Mouse (Mus musculus): ENCODE data around the gene Relt. TPM values are rescaled to one million over a fixed set of nuclear protein-coding genes. Genes with fewer than 3 reads are reported as not detected.
"Not testable (repeated sequence)": the region's sequence is repeated elsewhere in the genome, so short reads cannot be mapped to it uniquely, and the experiment has no call there.

Relt gene
- polyA plus RNA-seq, 1 experiment = 79.2 TPM

DNA sequence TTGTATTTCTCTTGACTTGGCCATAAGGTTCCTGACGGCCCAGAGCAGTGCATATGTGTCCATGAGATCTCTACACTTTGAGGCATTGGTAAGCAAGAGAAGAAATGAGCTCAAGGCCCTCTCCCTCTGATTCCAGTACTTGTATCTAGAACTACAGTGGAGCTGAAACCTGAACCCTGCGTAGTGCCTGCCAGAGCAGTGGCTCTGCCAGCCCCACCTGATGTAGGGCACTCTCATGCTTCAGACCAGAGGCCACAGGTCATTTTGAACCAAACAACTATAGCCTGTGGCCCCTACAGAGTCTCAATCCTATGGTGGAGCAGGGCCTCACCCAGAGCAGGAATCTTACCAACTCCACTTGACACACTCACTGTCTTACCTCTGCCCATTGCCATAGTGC is 13.7 kb downstream of the Relt start:
- H3K27ac ChIP-seq (ENCODE audit: insufficient read depth, low read length) = no peak overlapping the region
- WGBS = 96% methylated on average over 2 of the region's 2 CpGs
- H3K27me3 ChIP-seq (ENCODE audit: control insufficient read depth, insufficient read depth, low read length) = no peaks in the 10 kb centered on the region
- TF ChIP-seq POLR2A (IDR thresholded peaks at IDR 0.05; ENCODE audit: low read depth, low read length) = no peak
- no peak for TF ChIP-seq CTCF (IDR thresholded peaks at IDR 0.05; ENCODE audit: extremely low read depth, insufficient read depth, insufficient read length, insufficient replicate concordance)
- peaks cover 49% of the 10 kb centered on the region; the same call in 1 of the 2 replicates for H3K4me1 ChIP-seq (ENCODE audit: control insufficient read depth, insufficient read depth, insufficient read length)
- peaks cover 22% of the 10 kb centered on the region for H3K36me3 ChIP-seq (ENCODE audit: control insufficient read depth, insufficient read depth, low read length)
- no peak for DNase-seq (ENCODE audit: low read depth in 1 of 2, low spot score in 2 of 2)
- no peak overlapping the region for H3K4me3 ChIP-seq (ENCODE audit: extremely low read depth, insufficient read depth, insufficient read length)

DNA sequence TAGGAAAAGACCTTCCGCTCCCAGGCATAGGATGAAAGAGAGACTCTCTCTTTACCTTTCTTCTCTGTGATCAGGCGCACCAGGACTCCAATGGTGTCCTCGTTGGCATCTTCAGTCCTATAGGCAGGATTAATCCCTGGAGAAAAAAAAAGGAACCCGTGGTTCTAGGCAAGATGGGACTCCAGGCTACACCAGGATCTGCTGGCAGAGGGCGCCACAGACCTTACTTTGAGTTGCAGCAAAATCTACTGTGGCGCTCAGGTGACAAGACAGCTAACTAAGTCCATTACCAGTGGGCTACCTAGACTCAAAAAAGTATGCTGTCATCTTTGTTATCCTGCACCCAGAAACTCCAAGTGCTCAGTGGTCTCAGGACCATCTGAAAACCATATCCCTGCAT is 14.5 kb downstream of the Relt start:
- H3K4me1 ChIP-seq (ENCODE audit: control insufficient read depth, insufficient read depth, insufficient read length) = peaks cover 41% of the 10 kb centered on the region; the same call in 1 of the 2 replicates
- H3K36me3 ChIP-seq (ENCODE audit: control insufficient read depth, insufficient read depth, low read length) = peaks cover 22% of the 10 kb centered on the region
- no peak overlapping the region for H3K4me3 ChIP-seq (ENCODE audit: extremely low read depth, insufficient read depth, insufficient read length)
- TF ChIP-seq CTCF (IDR thresholded peaks at IDR 0.05; ENCODE audit: extremely low read depth, insufficient read depth, insufficient read length, insufficient replicate concordance) (peak; percentile 87; the same call in 1 of the 2 replicates), POLR2A (IDR thresholded peaks at IDR 0.05; ENCODE audit: low read depth, low read length) (no peak)
- H3K27me3 ChIP-seq (ENCODE audit: control insufficient read depth, insufficient read depth, low read length) = no peaks in the 10 kb centered on the region
- no peak overlapping the region for H3K27ac ChIP-seq (ENCODE audit: insufficient read depth, low read length)
- DNase-seq (ENCODE audit: low read depth in 1 of 2, low spot score in 2 of 2) = peak in 1 of 2 experiments; percentile 71
- WGBS = 50% methylated on average over 6 of the region's 6 CpGs

DNA sequence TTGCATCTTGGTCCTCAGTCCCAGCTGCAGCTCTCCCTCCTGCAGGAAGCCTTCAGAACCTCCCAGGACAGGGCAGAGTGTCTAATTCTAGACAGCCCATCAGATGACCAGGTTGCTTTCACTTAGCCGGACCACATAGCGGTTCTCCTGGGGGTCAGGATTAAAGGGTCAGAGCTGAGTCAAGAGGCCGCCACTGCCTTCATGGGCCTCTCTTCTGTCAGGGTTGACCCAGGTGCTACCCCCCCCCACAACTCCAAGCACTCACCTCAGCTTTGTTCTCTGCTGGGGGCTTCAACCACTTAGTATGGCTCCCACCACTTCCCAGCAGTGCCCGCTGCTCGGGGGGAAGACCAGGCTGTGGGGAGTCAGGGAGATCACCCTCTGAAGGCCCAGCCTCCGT is 16.1 kb downstream of the Relt start:
- no peak for DNase-seq (ENCODE audit: low read depth in 1 of 2, low spot score in 2 of 2)
- WGBS = 93% methylated on average over 6 of the region's 6 CpGs
- no peak for TF ChIP-seq CTCF (IDR thresholded peaks at IDR 0.05; ENCODE audit: extremely low read depth, insufficient read depth, insufficient read length, insufficient replicate concordance)
- TF ChIP-seq POLR2A (IDR thresholded peaks at IDR 0.05; ENCODE audit: low read depth, low read length) = no peak
- no peaks in the 10 kb centered on the region for H3K27me3 ChIP-seq (ENCODE audit: control insufficient read depth, insufficient read depth, low read length)
- peaks cover 22% of the 10 kb centered on the region for H3K36me3 ChIP-seq (ENCODE audit: control insufficient read depth, insufficient read depth, low read length)
- H3K27ac ChIP-seq (ENCODE audit: insufficient read depth, low read length) = no peak overlapping the region
- no peak overlapping the region for H3K4me3 ChIP-seq (ENCODE audit: extremely low read depth, insufficient read depth, insufficient read length)
- peaks cover 26% of the 10 kb centered on the region; the same call in 1 of the 2 replicates for H3K4me1 ChIP-seq (ENCODE audit: control insufficient read depth, insufficient read depth, insufficient read length)

DNA sequence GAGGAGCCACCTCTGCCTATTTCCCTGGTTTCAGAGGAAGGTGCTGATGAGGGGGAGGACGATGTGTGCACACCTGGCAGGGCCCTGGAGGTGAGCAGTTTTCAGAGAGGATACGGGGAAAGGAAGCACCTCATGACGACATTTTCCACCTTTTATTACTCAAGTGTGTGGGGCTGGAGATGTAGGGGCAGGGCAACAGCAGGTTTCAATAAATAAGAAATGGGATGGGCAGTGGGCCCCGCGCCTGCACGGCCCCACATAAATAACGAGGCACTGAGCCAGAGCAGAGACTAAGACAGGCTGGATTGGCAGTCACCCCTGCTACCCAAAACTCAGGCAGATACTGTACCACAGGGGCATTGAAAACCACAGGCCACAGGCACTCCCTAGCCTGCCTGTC is 17.2 kb downstream of the Relt start:
- H3K27me3 ChIP-seq (ENCODE audit: control insufficient read depth, insufficient read depth, low read length); DNase-seq (ENCODE audit: low read depth in 1 of 2, low spot score in 2 of 2); H3K4me3 ChIP-seq (ENCODE audit: extremely low read depth, insufficient read depth, insufficient read length): not testable (repeated sequence)
- peaks cover 16% of the 10 kb centered on the region; the same call in 1 of the 2 replicates for H3K4me1 ChIP-seq (ENCODE audit: control insufficient read depth, insufficient read depth, insufficient read length)
- peaks cover 21% of the 10 kb centered on the region for H3K36me3 ChIP-seq (ENCODE audit: control insufficient read depth, insufficient read depth, low read length)
- peak overlapping the region; percentile 52 for H3K27ac ChIP-seq (ENCODE audit: insufficient read depth, low read length)
- WGBS = 38% methylated on average over 7 of the region's 7 CpGs

DNA sequence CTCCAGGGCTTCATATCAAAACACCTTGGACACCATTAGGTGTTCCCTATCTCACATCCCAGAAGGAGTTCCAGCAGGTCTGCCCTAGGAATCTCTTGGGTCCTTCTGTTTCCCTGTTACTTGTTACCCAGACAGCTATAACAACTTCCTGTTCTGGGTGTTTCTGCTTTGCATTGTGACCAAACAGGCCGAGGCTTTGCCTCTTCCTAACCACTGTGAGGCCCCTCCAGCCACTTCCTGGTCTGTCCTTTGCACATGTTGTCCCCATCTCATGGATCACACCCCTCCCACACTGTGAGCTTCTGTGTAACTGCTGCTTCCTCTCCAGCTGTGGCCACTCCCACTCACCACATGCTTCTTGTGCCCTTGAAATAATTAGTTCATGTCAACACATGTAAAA is 17.8 kb downstream of the Relt start:
- WGBS = 0% methylated on average over 1 of the region's 1 CpGs
- DNase-seq (ENCODE audit: low read depth in 1 of 2, low spot score in 2 of 2) = peak; percentile 46 to 47
- Histone ChIP-seq H3K4me1 (ENCODE audit: control insufficient read depth, insufficient read depth, insufficient read length) (peaks cover 16% of the 10 kb centered on the region; the same call in 1 of the 2 replicates), H3K27me3 (ENCODE audit: control insufficient read depth, insufficient read depth, low read length) (no peaks in the 10 kb centered on the region), H3K36me3 (ENCODE audit: control insufficient read depth, insufficient read depth, low read length) (peaks cover 19% of the 10 kb centered on the region), H3K27ac (ENCODE audit: insufficient read depth, low read length) (peak overlapping the region; percentile 47), H3K4me3 (ENCODE audit: extremely low read depth, insufficient read depth, insufficient read length) (no peak overlapping the region)
- TF ChIP-seq CTCF (IDR thresholded peaks at IDR 0.05; ENCODE audit: extremely low read depth, insufficient read depth, insufficient read length, insufficient replicate concordance) (no peak), POLR2A (IDR thresholded peaks at IDR 0.05; ENCODE audit: low read depth, low read length) (no peak)

DNA sequence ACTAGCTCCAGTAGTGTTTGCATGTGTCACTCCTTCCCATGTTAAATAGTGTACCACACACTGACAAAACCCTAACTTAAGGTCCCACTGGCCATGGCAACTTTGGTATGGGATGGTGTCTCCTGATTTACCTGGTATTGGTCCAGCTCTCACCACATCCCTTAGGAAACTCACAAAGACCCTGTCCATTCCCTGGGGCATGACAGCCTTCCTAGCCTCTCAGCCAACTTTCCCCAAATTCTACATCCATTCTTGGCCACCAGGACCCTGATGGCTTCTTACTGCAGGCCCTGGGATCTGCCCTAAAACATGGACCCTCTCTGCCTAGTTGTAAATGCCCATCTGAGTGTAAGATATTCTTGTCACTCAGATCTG is 18.2 kb downstream of the Relt start:
- H3K27ac ChIP-seq (ENCODE audit: insufficient read depth, low read length) = peak overlapping the region; percentile 47
- H3K4me3 ChIP-seq (ENCODE audit: extremely low read depth, insufficient read depth, insufficient read length) = no peak overlapping the region
- DNase-seq (ENCODE audit: low read depth in 1 of 2, low spot score in 2 of 2) = no peak
- peaks cover 18% of the 10 kb centered on the region for H3K36me3 ChIP-seq (ENCODE audit: control insufficient read depth, insufficient read depth, low read length)
- TF ChIP-seq CTCF (IDR thresholded peaks at IDR 0.05; ENCODE audit: extremely low read depth, insufficient read depth, insufficient read length, insufficient replicate concordance) = no peak
- no peaks in the 10 kb centered on the region for H3K27me3 ChIP-seq (ENCODE audit: control insufficient read depth, insufficient read depth, low read length)
- peaks cover 16% of the 10 kb centered on the region; the same call in 1 of the 2 replicates for H3K4me1 ChIP-seq (ENCODE audit: control insufficient read depth, insufficient read depth, insufficient read length)

DNA sequence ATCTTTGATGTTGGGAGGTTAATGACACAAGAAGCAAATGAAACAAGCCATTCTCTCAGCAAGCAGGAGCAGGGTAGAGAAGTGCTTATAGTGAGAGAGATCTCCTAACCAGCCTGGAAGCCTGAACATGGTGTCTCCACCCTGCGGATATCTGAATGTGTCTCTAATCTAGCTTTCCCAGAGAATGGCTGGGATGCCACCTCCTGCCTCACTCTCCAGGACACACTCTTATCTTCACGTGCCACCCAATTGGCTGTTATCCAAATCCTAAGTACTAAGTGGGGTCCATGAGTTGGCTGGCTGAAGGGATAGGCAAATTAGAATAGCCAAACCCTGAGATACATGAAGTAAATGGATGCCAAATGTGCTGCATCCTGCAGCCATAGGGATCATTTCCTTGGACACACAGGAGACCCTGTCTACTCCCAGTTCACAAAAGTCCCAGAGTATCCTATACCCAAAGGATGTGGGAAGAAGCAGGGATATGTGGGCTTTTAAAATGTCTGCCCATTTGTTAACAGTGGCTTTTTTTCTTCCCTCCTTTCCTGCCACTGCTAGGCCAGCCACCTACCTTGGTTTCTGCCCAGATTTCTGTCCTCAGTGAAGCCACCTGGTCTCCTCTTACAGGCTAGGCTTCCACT is 18.7 kb downstream of the Relt start:
- Histone ChIP-seq H3K4me3 (ENCODE audit: extremely low read depth, insufficient read depth, insufficient read length) (no peak overlapping the region), H3K4me1 (ENCODE audit: control insufficient read depth, insufficient read depth, insufficient read length) (peaks cover 16% of the 10 kb centered on the region; the same call in 1 of the 2 replicates)
- 74% methylated on average over 2 of the region's 2 CpGs for WGBS

More for the DNA sequence above, 18.7 kb downstream of the Relt start:
- no peak for DNase-seq (ENCODE audit: low read depth in 1 of 2, low spot score in 2 of 2)
- Histone ChIP-seq H3K27ac (ENCODE audit: insufficient read depth, low read length) (peak overlapping the region; percentile 47), H3K36me3 (ENCODE audit: control insufficient read depth, insufficient read depth, low read length) (peaks cover 14% of the 10 kb centered on the region), H3K27me3 (ENCODE audit: control insufficient read depth, insufficient read depth, low read length) (no peaks in the 10 kb centered on the region)
- no peak for TF ChIP-seq POLR2A (IDR thresholded peaks at IDR 0.05; ENCODE audit: low read depth, low read length)
- TF ChIP-seq CTCF (IDR thresholded peaks at IDR 0.05; ENCODE audit: extremely low read depth, insufficient read depth, insufficient read length, insufficient replicate concordance) = no peak
